Mouse (Mus musculus): Measurements from ENCODE around the gene Edn2. TPM values are rescaled to one million over a fixed set of nuclear protein-coding genes. Genes with fewer than 3 reads are reported as not detected.

Edn2 gene
- polyA plus RNA-seq, 1 experiment from 2014 or later = not detected

DNA sequence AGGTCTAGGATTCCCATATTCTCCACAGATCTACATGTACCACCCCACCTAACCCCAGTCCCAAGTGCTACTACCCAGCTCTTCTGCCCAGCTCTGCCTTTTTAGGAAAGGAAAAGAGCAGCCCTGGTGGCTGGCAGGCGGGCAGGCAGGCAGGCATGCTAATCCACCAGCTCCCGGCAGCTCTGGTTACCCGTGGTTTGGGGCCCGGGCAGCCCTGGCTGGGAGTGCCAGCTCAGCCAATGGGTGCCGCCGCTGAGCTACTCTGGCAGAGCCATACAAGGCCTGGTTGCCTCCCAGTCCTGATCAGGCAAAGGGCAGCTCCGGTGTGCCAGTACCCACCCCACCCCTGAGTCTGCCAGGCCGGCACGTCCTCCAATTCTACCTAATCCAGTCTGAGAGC is 18.1 kb upstream of the Edn2 start:
- H3K27ac ChIP-seq = no peak overlapping the region
- WGBS = 85% methylated on average over 9 of the region's 9 CpGs
- H3K27me3 ChIP-seq (ENCODE audit: low read depth, poor library complexity, severe bottlenecking) = peaks cover 6% of the 10 kb centered on the region
- no peaks in the 10 kb centered on the region for H3K4me1 ChIP-seq
- no peak for DNase-seq (ENCODE audit: low spot score)
- H3K9me3 ChIP-seq (replicated peaks) = no peaks in the 10 kb centered on the region
- no peak overlapping the region for H3K4me3 ChIP-seq
- H3K36me3 ChIP-seq = no peaks in the 10 kb centered on the region

DNA sequence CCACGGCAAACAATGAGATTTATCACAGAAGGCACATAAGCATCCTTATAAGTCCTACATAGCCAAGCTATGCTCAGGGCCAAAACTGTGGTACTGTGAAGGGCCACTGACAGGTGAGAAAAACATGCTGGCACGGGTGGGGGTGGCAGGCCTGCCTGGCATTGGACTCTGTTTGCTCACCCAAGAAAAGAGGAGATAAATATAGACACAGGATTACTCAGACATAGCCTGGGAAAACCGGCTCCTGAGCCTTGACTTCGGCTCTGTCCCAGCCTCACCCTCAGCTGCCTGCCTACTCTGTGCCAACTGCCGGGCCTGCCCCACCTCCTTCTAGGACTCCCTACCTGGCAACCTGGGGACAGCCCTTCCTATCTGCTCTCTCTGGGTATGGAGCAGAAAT is 16.7 kb upstream of the Edn2 start:
- H3K27me3 ChIP-seq (ENCODE audit: low read depth, poor library complexity, severe bottlenecking) = peaks cover 20% of the 10 kb centered on the region
- H3K9me3 ChIP-seq (replicated peaks) = no peaks in the 10 kb centered on the region
- peaks cover 12% of the 10 kb centered on the region for H3K4me1 ChIP-seq
- 88% methylated on average over 5 of the region's 5 CpGs for WGBS
- DNase-seq (ENCODE audit: low spot score) = no peak
- no peak overlapping the region for H3K27ac ChIP-seq
- H3K36me3 ChIP-seq = no peaks in the 10 kb centered on the region
- H3K4me3 ChIP-seq = no peak overlapping the region

DNA sequence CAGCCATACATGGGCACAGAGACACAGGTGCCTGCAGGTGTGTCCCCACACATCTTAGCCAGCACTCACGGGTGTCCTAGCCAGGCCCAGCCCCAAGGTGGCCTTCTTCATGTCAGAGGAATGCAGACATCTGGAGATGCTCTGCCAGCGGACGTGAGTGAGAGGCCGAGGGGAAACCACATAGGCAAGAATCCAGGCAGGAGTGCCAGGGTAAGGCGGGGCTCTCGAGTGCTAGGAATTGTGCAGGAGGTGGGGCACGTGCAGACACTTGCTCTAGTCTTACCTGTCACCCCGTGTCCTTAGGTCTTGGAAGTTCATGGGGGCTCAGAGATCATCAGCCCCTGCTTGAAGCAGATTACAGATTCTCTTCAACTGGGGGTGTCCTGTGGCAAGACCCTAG is 15.1 kb upstream of the Edn2 start:
- Histone ChIP-seq H3K4me3 (no peak overlapping the region), H3K4me1 (peaks cover 12% of the 10 kb centered on the region), H3K27ac (no peak overlapping the region), H3K36me3 (no peaks in the 10 kb centered on the region), H3K9me3 (replicated peaks) (no peaks in the 10 kb centered on the region), H3K27me3 (ENCODE audit: low read depth, poor library complexity, severe bottlenecking) (peaks cover 35% of the 10 kb centered on the region)
- 77% methylated on average over 8 of the region's 8 CpGs for WGBS
- no peak for DNase-seq (ENCODE audit: low spot score)

DNA sequence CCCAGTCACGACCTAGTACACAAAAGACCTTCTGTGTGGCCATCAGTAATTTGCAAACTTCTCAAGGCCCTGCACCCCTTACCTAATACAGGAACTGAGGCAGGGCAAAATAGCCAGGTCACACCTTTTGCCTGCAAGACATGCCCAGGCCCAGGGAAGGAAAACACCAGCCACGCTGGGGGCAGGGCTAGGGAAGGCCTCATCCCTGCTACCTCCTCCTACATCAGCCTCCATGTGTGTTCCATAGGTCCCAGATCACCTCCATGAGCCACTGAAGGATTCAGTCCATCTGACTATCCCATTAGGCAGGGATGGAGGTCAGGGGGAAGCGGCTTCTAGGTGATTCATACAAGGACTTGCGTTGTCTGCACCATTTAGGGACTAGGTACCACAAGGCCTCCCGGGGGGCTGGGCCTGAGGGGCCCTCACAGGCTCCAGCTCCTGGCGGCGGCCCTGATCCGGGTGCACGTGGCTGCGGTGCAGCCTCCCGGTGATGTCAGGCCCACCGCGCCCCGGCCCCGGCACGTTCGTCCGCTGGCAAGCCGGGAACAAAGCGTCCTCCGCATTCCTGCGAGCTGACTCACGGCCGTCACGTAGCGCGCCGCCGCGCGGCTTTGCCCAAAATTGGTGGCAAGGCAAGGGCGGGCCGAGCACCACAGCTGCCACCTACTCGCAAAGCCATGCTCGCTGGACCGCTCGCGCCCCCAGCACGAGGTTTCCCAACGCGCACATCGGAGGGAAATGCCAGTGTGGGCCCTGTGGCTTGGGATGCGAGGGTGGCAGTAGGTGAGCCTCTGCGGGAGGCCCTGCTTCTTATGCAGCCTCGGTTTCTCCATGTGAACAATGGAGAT is 12.5 kb upstream of the Edn2 start:
- peak overlapping the region; percentile 83 for H3K27ac ChIP-seq
- H3K4me1 ChIP-seq = peaks cover 12% of the 10 kb centered on the region
- DNase-seq (ENCODE audit: low spot score) = peak; percentile 81
- no peaks in the 10 kb centered on the region for H3K36me3 ChIP-seq
- H3K27me3 ChIP-seq (ENCODE audit: low read depth, poor library complexity, severe bottlenecking) = peaks cover 35% of the 10 kb centered on the region
- no peaks in the 10 kb centered on the region for H3K9me3 ChIP-seq (replicated peaks)
- H3K4me3 ChIP-seq = peak overlapping the region; percentile 48
- WGBS = 5% methylated on average over 45 of the region's 45 CpGs

GRCm38 (mm10) chr4:120149142-120149524 is 11.9 kb upstream of the Edn2 start:
- WGBS = 31% methylated on average over 3 of the region's 3 CpGs
- Histone ChIP-seq H3K36me3 (no peaks in the 10 kb centered on the region), H3K9me3 (replicated peaks) (no peaks in the 10 kb centered on the region), H3K4me3 (peak overlapping the region; percentile 48), H3K27ac (peak overlapping the region; percentile 83), H3K27me3 (ENCODE audit: low read depth, poor library complexity, severe bottlenecking) (peaks cover 35% of the 10 kb centered on the region), H3K4me1 (peaks cover 12% of the 10 kb centered on the region)
- DNase-seq (ENCODE audit: low spot score) = peak; percentile 50

- DNase-seq (ENCODE audit: low spot score) = no peak
Measured at GRCm38 (mm10) chr4:120150345-120150920, 10.6 kb upstream of the Edn2 start.

GRCm38 (mm10) chr4:120151906-120152305 is 9.1 kb upstream of the Edn2 start:
- DNase-seq (ENCODE audit: low spot score) = no peak
- Histone ChIP-seq H3K9me3 (replicated peaks) (no peaks in the 10 kb centered on the region), H3K27me3 (ENCODE audit: low read depth, poor library complexity, severe bottlenecking) (peaks cover 35% of the 10 kb centered on the region), H3K27ac (no peak overlapping the region), H3K36me3 (no peaks in the 10 kb centered on the region), H3K4me1 (peaks cover 12% of the 10 kb centered on the region), H3K4me3 (no peak overlapping the region)
- 84% methylated on average over 6 of the region's 6 CpGs for WGBS

More at GRCm38 (mm10) chr4:120150345-120150920, 10.6 kb upstream of the Edn2 start:
- Histone ChIP-seq H3K27ac (no peak overlapping the region), H3K4me3 (no peak overlapping the region), H3K36me3 (no peaks in the 10 kb centered on the region), H3K4me1 (peaks cover 12% of the 10 kb centered on the region), H3K9me3 (replicated peaks) (no peaks in the 10 kb centered on the region), H3K27me3 (ENCODE audit: low read depth, poor library complexity, severe bottlenecking) (peaks cover 35% of the 10 kb centered on the region)
- 56% methylated on average over 6 of the region's 6 CpGs for WGBS

- Histone ChIP-seq H3K36me3 (no peaks in the 10 kb centered on the region), H3K4me3 (no peak overlapping the region), H3K27me3 (ENCODE audit: low read depth, poor library complexity, severe bottlenecking) (peaks cover 32% of the 10 kb centered on the region), H3K4me1 (peaks cover 12% of the 10 kb centered on the region), H3K27ac (no peak overlapping the region), H3K9me3 (replicated peaks) (no peaks in the 10 kb centered on the region)
- DNase-seq (ENCODE audit: low spot score) = no peak
- WGBS = 59% methylated on average over 4 of the region's 4 CpGs
Measured at GRCm38 (mm10) chr4:120152648-120153047, 8.4 kb upstream of the Edn2 start.

GRCm38 (mm10) chr4:120153736-120154135 is 7.3 kb upstream of the Edn2 start:
- Histone ChIP-seq H3K4me1 (peaks cover 9% of the 10 kb centered on the region), H3K36me3 (no peaks in the 10 kb centered on the region)

DNA sequence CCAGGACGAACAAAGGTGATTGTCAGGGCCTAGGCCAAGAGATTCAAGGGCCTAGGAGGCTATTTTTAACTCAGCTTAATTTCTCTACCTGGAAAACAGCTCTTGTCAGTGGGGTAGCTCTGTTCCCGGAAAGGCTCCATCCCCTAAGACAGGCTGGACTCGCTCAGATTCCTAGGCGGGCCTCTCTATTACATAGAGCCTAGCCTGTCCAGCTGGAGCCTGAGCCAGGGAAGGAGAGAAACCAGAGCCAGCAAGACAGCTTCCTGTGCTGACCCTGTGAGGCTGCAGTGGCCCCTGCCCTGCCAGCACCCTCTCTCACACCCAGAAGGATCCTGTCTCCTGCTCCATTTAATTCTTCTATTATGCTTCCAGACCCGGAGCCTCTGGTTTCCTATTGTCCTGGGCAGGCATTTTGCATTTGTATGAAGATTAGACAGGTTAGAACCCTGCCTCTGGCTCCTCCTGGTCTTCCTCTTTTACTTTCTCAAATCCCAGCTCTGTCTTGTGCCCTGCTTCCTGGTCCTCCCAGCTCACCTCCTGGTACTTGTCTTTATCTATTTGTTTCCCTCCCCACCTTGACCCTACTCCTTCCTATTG is 2.2 kb upstream of the Edn2 start:
- H3K4me1 ChIP-seq = peaks cover 13% of the 10 kb centered on the region
- WGBS = 61% methylated on average over 5 of the region's 5 CpGs
- no peak overlapping the region for H3K27ac ChIP-seq
- H3K4me3 ChIP-seq = no peak overlapping the region
- H3K9me3 ChIP-seq (replicated peaks) = no peaks in the 10 kb centered on the region
- no peaks in the 10 kb centered on the region for H3K36me3 ChIP-seq
- DNase-seq (ENCODE audit: low spot score) = no peak
- peaks cover 27% of the 10 kb centered on the region for H3K27me3 ChIP-seq (ENCODE audit: low read depth, poor library complexity, severe bottlenecking)

More at GRCm38 (mm10) chr4:120153736-120154135, 7.3 kb upstream of the Edn2 start:
- DNase-seq (ENCODE audit: low spot score) = no peak
- WGBS = 87% methylated on average over 3 of the region's 3 CpGs
- H3K9me3 ChIP-seq (replicated peaks) = no peaks in the 10 kb centered on the region
- no peak overlapping the region for H3K27ac ChIP-seq
- H3K4me3 ChIP-seq = no peak overlapping the region
- H3K27me3 ChIP-seq (ENCODE audit: low read depth, poor library complexity, severe bottlenecking) = peaks cover 21% of the 10 kb centered on the region

- no peaks in the 10 kb centered on the region for H3K36me3 ChIP-seq
- H3K4me1 ChIP-seq = peaks cover 13% of the 10 kb centered on the region
- no peak for DNase-seq (ENCODE audit: low spot score)
- H3K4me3 ChIP-seq = no peak overlapping the region
- H3K27ac ChIP-seq = no peak overlapping the region
- 89% methylated on average over 8 of the region's 8 CpGs for WGBS
- H3K27me3 ChIP-seq (ENCODE audit: low read depth, poor library complexity, severe bottlenecking) = peaks cover 27% of the 10 kb centered on the region
- H3K9me3 ChIP-seq (replicated peaks) = no peaks in the 10 kb centered on the region
Measured at GRCm38 (mm10) chr4:120162586-120162985, 1.6 kb downstream of the Edn2 start.

DNA sequence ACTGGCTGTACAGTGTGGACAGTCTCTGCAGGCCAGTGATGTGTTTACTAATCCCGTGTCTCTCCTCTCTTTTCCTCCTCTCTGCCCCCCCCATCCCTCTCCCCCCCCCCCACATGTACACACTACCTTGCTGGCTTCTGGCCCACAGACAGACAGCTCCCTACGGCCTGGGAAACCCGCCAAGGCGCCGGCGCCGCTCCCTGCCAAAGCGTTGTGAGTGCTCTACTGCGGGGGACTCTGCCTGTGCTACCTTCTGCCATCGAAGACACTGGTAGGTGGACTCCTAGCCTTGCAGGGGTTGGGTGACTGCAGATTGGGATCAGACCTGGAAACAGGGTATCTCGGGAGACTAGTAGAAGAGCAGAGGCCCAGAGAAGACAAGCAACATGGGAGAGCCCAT is 2.2 kb downstream of the Edn2 start:
- Histone ChIP-seq H3K4me1 (peaks cover 13% of the 10 kb centered on the region), H3K9me3 (replicated peaks) (no peaks in the 10 kb centered on the region), H3K27ac (no peak overlapping the region), H3K36me3 (no peaks in the 10 kb centered on the region), H3K4me3 (no peak overlapping the region), H3K27me3 (ENCODE audit: low read depth, poor library complexity, severe bottlenecking) (peaks cover 27% of the 10 kb centered on the region)
- WGBS = 74% methylated on average over 11 of the region's 11 CpGs
- no peak for DNase-seq (ENCODE audit: low spot score)

DNA sequence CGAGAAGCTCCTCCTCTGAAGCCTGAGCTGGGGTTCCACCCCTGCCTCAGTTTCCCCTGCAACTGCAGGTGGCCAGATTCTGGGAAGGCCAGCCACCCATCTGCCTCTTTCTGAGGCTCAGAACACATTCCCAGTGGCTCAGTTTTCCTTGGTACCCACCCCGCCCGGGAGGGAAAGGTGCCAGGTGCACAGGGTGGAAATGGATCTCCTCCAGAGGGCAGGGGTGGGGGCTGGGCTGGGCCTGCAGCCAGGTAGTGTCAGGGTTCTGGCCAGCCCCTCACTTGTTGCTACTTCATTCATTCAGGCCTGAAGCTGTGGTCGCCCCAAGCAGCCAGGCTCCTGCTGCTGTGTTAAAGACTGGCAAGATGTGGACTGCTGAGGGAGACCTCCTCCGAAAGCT is 3.3 kb downstream of the Edn2 start:
- Histone ChIP-seq H3K27me3 (ENCODE audit: low read depth, poor library complexity, severe bottlenecking) (peaks cover 27% of the 10 kb centered on the region), H3K27ac (no peak overlapping the region), H3K36me3 (no peaks in the 10 kb centered on the region), H3K9me3 (replicated peaks) (no peaks in the 10 kb centered on the region), H3K4me3 (no peak overlapping the region), H3K4me1 (peaks cover 8% of the 10 kb centered on the region)
- no peak for DNase-seq (ENCODE audit: low spot score)
- 86% methylated on average over 5 of the region's 5 CpGs for WGBS

Data from limb, embryonic 10.5 days (tissue).